Mouse (Mus musculus) MEL (cell line): ENCODE results near the gene Defb29. TPM values are rescaled to one million over a fixed set of nuclear protein-coding genes. Genes with fewer than 3 reads are reported as not detected.

Experiments
- DNase-seq: peaks from one replicate; pipeline ENCODE4 v3.0.0; 2011; ENCODE audit warnings: low read depth, low spot score
- H3K27ac ChIP-seq: 2 replicates; pipeline ENCODE4 v1.5.1; 2012; ENCODE audit warnings: low read depth, mild to moderate bottlenecking, control low read depth, low read length, moderate library complexity; ENCODE audit not compliant: control insufficient read depth
- H3K27me3 ChIP-seq, 2 experiments: fragments of 150-350 bp in 1 of 2; sonication (generic) in 1 of 2; 2 replicates each; pipeline ENCODE4 v1.6.1; 2012; ENCODE audit warnings: low read length in 2 of 2, mild to moderate bottlenecking in 2 of 2, improper control_type of control experiment in 1 of 2, moderate library complexity in 1 of 2; ENCODE audit not compliant: insufficient read depth in 2 of 2, control insufficient read depth in 1 of 2
- H3K36me3 ChIP-seq, 2 experiments: 2 replicates each; pipeline ENCODE4 v1.6.1; 2012 to 2014; ENCODE audit warnings: low read length in 2 of 2, improper control_type of control experiment in 1 of 2, inconsistent platforms in 1 of 2, mild to moderate bottlenecking in 1 of 2; ENCODE audit not compliant: insufficient read depth in 2 of 2, control insufficient read depth in 1 of 2
- H3K4me1 ChIP-seq, 2 experiments: fragments of 150-350 bp in 1 of 2; sonication (generic) in 1 of 2; 2 replicates each; pipeline ENCODE4 v1.6.1; 2012; ENCODE audit warnings: low read length in 2 of 2, improper control_type of control experiment in 1 of 2, mild to moderate bottlenecking in 1 of 2; ENCODE audit not compliant: insufficient read depth in 2 of 2, control insufficient read depth in 1 of 2
- H3K4me3 ChIP-seq, 2 experiments: fragments of 150-350 bp in 1 of 2; sonication (generic) in 1 of 2; 2 replicates each; pipeline ENCODE4 v1.5.1; 2012; ENCODE audit warnings: low read depth in 2 of 2, low read length in 2 of 2, mild to moderate bottlenecking in 2 of 2, moderate library complexity in 2 of 2, control low read depth in 1 of 2, improper control_type of control experiment in 1 of 2; ENCODE audit not compliant: control insufficient read depth in 1 of 2, insufficient read depth in 1 of 2
- H3K79me2 ChIP-seq: 2 replicates; pipeline ENCODE4 v1.6.1; 2012; ENCODE audit warnings: mild to moderate bottlenecking, low read length, moderate library complexity; ENCODE audit not compliant: control insufficient read depth, poor library complexity, insufficient read depth
- H3K9ac ChIP-seq: 2 replicates; pipeline ENCODE4 v1.6.1; 2012; ENCODE audit warnings: low read depth, mild to moderate bottlenecking, control low read depth, low read length, moderate library complexity; ENCODE audit not compliant: control insufficient read depth, poor library complexity, severe bottlenecking
- H3K9me3 ChIP-seq: fragments of 150-350 bp; sonication (generic); replicated peaks from 2 replicates; pipeline ENCODE4 v1.6.1; 2012; ENCODE audit warnings: mild to moderate bottlenecking, low read length, improper control_type of control experiment, moderate library complexity; ENCODE audit not compliant: insufficient read depth
- CHD2 ChIP-seq: IDR thresholded peaks from 2 replicates; pipeline ENCODE4 v1.6.1; 2011; ENCODE audit warnings: low read length, improper control_type of control experiment
- CTCF ChIP-seq, 3 experiments: IDR thresholded peaks in 2 of 3; conservative IDR thresholded peaks in 1 of 3; 2 replicates each; pipeline ENCODE4 v1.5.1; 2011 to 2012; ENCODE audit warnings: low read length in 3 of 3, low read depth in 2 of 3, mild to moderate bottlenecking in 2 of 3, improper control_type of control experiment in 1 of 3, inconsistent platforms in 1 of 3, mixed read lengths in 1 of 3, moderate library complexity in 1 of 3; ENCODE audit not compliant: control insufficient read depth in 1 of 3, insufficient read depth in 1 of 3, poor library complexity in 1 of 3, severe bottlenecking in 1 of 3
- HCFC1 ChIP-seq: IDR thresholded peaks from 2 replicates; pipeline ENCODE4 v1.6.1; 2012; ENCODE audit warnings: low read depth, mild to moderate bottlenecking, inconsistent platforms, low read length, improper control_type of control experiment, moderate library complexity
- JUND ChIP-seq: IDR thresholded peaks from 2 replicates; pipeline ENCODE4 v1.6.1; 2011; ENCODE audit warnings: low read depth, mild to moderate bottlenecking, improper control_type of control experiment, low read length
- MAFK ChIP-seq: IDR thresholded peaks from 2 replicates; pipeline ENCODE4 v1.6.1; 2011; ENCODE audit warnings: low read depth, mild to moderate bottlenecking, low read length, improper control_type of control experiment, borderline replicate concordance
- MAZ ChIP-seq: IDR thresholded peaks from 2 replicates; pipeline ENCODE4 v1.6.1; 2012; ENCODE audit warnings: low read depth, mild to moderate bottlenecking, inconsistent platforms, low read length, improper control_type of control experiment
- MXI1 ChIP-seq: IDR thresholded peaks from 2 replicates; pipeline ENCODE4 v1.6.1; 2011; ENCODE audit warnings: mild to moderate bottlenecking, low read depth, low read length, improper control_type of control experiment
- MYB ChIP-seq: IDR thresholded peaks from 2 replicates; pipeline ENCODE4 v1.6.1; 2011; ENCODE audit warnings: mild to moderate bottlenecking, low read depth, low read length, improper control_type of control experiment
- MYC ChIP-seq: IDR thresholded peaks from 2 replicates; pipeline ENCODE4 v1.6.1; 2011; ENCODE audit warnings: low read depth, mild to moderate bottlenecking, low read length, improper control_type of control experiment, moderate library complexity
- NELFE ChIP-seq: IDR thresholded peaks from 2 replicates; pipeline ENCODE4 v1.6.1; 2011; ENCODE audit warnings: low read depth, low read length, improper control_type of control experiment
- NRF1 ChIP-seq: IDR thresholded peaks from 2 replicates; pipeline ENCODE4 v1.6.1; 2014; ENCODE audit warnings: low read depth, mild to moderate bottlenecking, inconsistent platforms, low read length, improper control_type of control experiment, moderate library complexity; ENCODE audit not compliant: poor library complexity, insufficient read depth, severe bottlenecking
- POLR2AphosphoS2 ChIP-seq: IDR thresholded peaks from 2 replicates; pipeline ENCODE4 v1.6.1; 2011; ENCODE audit warnings: low read length, improper control_type of control experiment
- POLR2AphosphoS5 ChIP-seq: IDR thresholded peaks from 2 replicates; pipeline ENCODE4 v1.6.1; 2012; ENCODE audit warnings: low read depth, borderline replicate concordance, mild to moderate bottlenecking, inconsistent platforms, low read length, moderate library complexity, mixed read lengths
- RCOR1 ChIP-seq: IDR thresholded peaks from 2 replicates; pipeline ENCODE4 v1.6.1; 2012; ENCODE audit warnings: low read depth, mild to moderate bottlenecking, inconsistent platforms, low read length, improper control_type of control experiment
- SIN3A ChIP-seq: IDR thresholded peaks from 2 replicates; pipeline ENCODE4 v1.6.1; 2012; ENCODE audit warnings: low read length, improper control_type of control experiment, inconsistent platforms
- SMC3 ChIP-seq: IDR thresholded peaks from 2 replicates; pipeline ENCODE4 v1.6.1; 2011; ENCODE audit warnings: low read depth, low read length, improper control_type of control experiment
- USF1 ChIP-seq: IDR thresholded peaks from 2 replicates; pipeline ENCODE4 v1.6.1; 2014; ENCODE audit warnings: low read depth, mild to moderate bottlenecking, inconsistent platforms, low read length, improper control_type of control experiment, moderate library complexity
- USF2 ChIP-seq, 2 experiments: IDR thresholded peaks; 2 replicates each; pipeline ENCODE4 v1.6.1; 2011 to 2012; ENCODE audit warnings: improper control_type of control experiment in 2 of 2, low read length in 2 of 2, borderline replicate concordance in 1 of 2, inconsistent platforms in 1 of 2, low read depth in 1 of 2, mild to moderate bottlenecking in 1 of 2; ENCODE audit not compliant: insufficient read depth in 1 of 2
- ZKSCAN1 ChIP-seq: IDR thresholded peaks from 2 replicates; pipeline ENCODE4 v1.6.1; 2012; ENCODE audit warnings: low read depth, mild to moderate bottlenecking, inconsistent platforms, low read length, improper control_type of control experiment, moderate library complexity
- polyA plus RNA-seq, 2 experiments: library from polyadenylated mRNA; stranded (reverse) in 1 of 2; unstranded in 1 of 2; fragments of >175 nt in 1 of 2; fragments of >200 nt in 1 of 2; gene quantifications; 2 replicates each; pipeline versions ENCODE4 v1.2.1 to v1.2.4; 2012; ENCODE audit warnings: low replicate concordance in 2 of 2, low read depth in 1 of 2; ENCODE audit not compliant: insufficient read length in 2 of 2, insufficient read depth in 1 of 2, missing spikeins in 1 of 2
- total RNA-seq: library from RNA; depleted of rRNA; stranded (reverse); fragments of 300-350 nt; gene quantifications from 2 replicates; pipeline ENCODE4 v1.2.3, GENCODE M21; 2012

Gene Defb29
- total and polyA plus RNA-seq, 3 experiments = not detected

DNA sequence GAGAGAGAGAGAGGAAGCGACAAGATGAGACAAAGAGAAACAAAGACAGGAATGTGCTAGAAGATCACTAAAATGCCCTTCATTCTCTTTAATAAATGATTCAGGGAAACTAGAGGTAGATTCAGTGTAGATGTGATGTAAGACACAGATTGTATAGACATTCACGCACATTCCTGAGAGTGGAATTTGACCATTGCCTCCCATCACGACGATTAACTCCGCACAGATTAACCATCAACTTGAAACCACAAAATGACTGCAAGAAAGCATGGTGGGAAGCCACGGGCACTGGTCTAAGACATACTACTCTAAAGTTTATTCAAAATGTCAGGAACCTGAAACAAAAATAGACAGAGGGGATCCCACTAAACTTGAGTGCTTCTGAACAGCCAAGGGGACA, 30.4 kb upstream of the Defb29 start:
- Histone ChIP-seq H3K4me3 (no peak overlapping the region), H3K9me3 (no peaks in the 10 kb centered on the region), H3K36me3 (no peaks in the 10 kb centered on the region), H3K27ac (no peak overlapping the region), H3K27me3 (peaks cover 10 to 11% of the 10 kb centered on the region in 2 experiments), H3K79me2 (no peaks in the 10 kb centered on the region), H3K4me1 (no peaks in the 10 kb centered on the region), H3K9ac (no peak overlapping the region)
- DNase-seq = no peak
- TF ChIP-seq NELFE (no peak), POLR2AphosphoS5 (no peak), USF1 (no peak), MXI1 (no peak), SMC3 (no peak), USF2 (IDR thresholded peaks at IDR 0.05; ENCODE audit: borderline replicate concordance in 1 of 2, insufficient read depth in 1 of 2, low read depth in 1 of 2, low read length in 2 of 2) (no peak)

DNA sequence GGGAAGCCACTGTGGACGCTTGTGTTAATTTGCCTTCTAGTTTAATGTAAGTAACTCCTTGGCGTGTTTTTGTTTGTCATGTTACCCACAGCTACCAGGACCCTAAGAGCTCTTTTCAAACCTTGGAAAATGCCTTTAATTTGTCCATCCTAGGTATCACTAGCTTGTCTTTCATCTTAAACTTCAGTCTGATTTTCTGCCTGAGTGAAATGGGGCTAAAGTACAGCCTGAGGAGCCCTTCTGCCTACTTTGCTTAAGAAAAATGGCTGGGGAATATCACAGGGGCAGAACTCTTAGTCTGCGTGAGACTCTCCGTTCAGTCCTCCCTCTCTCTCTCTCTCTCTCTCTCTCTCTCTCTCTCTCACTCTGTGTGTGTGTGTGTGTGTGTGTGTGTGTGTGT, 30.0 kb upstream of the Defb29 start:
- TF ChIP-seq USF2 (IDR thresholded peaks at IDR 0.05; ENCODE audit: borderline replicate concordance in 1 of 2, insufficient read depth in 1 of 2, low read depth in 1 of 2, low read length in 2 of 2) = no peak
- TF ChIP-seq POLR2AphosphoS2 = no peak
- no peak for TF ChIP-seq MYC
- no peak for TF ChIP-seq ZKSCAN1
- TF ChIP-seq MAZ = no peak
- no peak for TF ChIP-seq SMC3
- TF ChIP-seq CHD2 = no peak
- no peak for TF ChIP-seq RCOR1
- no peak for TF ChIP-seq MYB
- no peak for TF ChIP-seq NRF1
- no peak for TF ChIP-seq JUND
- no peak for TF ChIP-seq HCFC1
- no peak for TF ChIP-seq SIN3A
- TF ChIP-seq MAFK = no peak
- no peak for TF ChIP-seq CTCF (IDR thresholded peaks at IDR 0.05 in 2 of 3, conservative IDR thresholded peaks at IDR 0.05 in 1 of 3; ENCODE audit: control insufficient read depth in 1 of 3, insufficient read depth in 1 of 3, low read depth in 2 of 3, low read length in 3 of 3, poor library complexity in 1 of 3, severe bottlenecking in 1 of 3)
- no peaks in the 10 kb centered on the region for H3K36me3 ChIP-seq
- H3K27ac ChIP-seq = no peak overlapping the region
- H3K79me2 ChIP-seq = no peaks in the 10 kb centered on the region
- H3K9me3 ChIP-seq = no peaks in the 10 kb centered on the region
- DNase-seq = no peak
- H3K4me1 ChIP-seq = no peaks in the 10 kb centered on the region
- no peak overlapping the region for H3K9ac ChIP-seq
- H3K4me3 ChIP-seq = no peak overlapping the region
- peaks cover 11 to 12% of the 10 kb centered on the region in 2 experiments for H3K27me3 ChIP-seq
